Mouse (Mus musculus) layer of hippocampus, postnatal 25 days (tissue): ENCODE results near the gene Il6ra. TPM values are rescaled to one million over a fixed set of nuclear protein-coding genes. Genes with fewer than 3 reads are reported as not detected.
"Not testable (repeated sequence)": the region's sequence is repeated elsewhere in the genome, so short reads cannot be mapped to it uniquely, and the experiment has no call there.

ENCODE experiments used
- DNase-seq, 2 experiments: peaks; one replicate each; pipeline ENCODE4 v3.0.0; 2022; ENCODE audit warnings: mixed read lengths in 2 of 2, low spot score in 1 of 2; ENCODE audit errors: extremely low spot score in 1 of 2
- total RNA-seq, 2 experiments: library from RNA; stranded (reverse); gene quantifications; 2 replicates each; pipeline ENCODE4 v1.2.3; 2021

The Il6ra gene
- total RNA-seq, 2 experiments from 2014 or later, result 4.9 to 5.6 TPM

DNA sequence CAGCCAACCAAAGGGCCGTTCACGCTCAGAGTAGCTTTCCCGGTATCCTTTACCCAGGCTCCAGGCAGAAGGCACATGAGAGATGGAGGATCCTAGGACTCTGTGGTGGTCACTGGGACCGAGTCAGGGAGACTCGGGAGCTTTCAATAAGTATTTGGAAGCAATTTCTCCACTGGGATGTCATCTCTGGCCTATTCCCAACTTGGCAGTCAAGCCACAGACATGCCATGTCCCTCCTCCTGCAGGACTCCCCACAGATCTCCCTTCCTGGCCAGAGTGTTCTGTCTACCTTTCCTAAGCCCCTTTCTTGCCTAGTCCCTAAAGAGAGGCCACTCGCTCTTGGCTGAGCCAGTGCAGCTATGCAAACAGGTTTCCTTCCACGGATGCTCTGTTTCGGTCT is 35.9 kb downstream of the Il6ra start:
- no peak for DNase-seq

DNA sequence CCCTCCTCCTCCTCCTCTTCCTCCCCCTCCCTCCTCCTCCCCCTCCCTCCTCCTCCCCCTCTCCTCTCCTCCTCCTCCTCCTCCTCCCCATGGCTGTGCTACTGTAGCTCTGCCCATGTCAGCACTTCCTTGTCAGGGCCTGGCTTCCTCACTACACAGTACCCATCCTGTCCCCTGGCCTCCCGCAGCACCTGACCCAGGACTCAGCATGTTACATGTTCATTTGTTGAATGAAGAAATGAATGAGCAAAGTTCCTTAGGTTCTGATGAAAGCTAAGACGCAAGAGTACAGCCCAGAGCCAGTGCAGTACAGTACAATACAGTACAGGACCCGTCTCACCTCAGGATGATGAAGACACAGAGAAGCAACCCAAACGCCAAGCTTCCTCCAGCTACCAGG is 36.5 kb downstream of the Il6ra start:
- DNase-seq, result no peak

GRCm38 (mm10) chr3:89875781-89876180 is 37.2 kb downstream of the Il6ra start:
- no peak for DNase-seq

- DNase-seq, result no peak
Measured at GRCm38 (mm10) chr3:89875021-89875420, 38.0 kb downstream of the Il6ra start.

DNA sequence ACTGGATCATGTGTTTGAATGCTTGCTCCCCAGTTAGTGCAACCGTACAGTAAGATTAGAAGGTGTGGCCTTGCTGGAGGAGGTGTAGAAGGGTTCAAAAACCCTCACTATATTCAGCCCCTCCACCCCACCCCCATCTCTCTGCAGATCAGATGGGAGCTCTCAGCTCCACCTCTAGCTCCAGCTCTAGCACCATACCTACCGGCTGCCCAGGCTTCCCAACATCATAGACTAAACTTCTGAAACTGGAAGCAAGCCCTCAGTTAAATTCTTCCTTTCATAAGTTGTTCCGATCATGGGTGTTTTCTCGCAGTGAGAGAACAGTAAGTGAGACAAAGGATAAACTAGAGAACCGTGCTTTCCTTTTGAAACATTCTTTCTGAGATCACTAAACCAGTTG is 38.9 kb downstream of the Il6ra start:
- no peak for DNase-seq

DNA sequence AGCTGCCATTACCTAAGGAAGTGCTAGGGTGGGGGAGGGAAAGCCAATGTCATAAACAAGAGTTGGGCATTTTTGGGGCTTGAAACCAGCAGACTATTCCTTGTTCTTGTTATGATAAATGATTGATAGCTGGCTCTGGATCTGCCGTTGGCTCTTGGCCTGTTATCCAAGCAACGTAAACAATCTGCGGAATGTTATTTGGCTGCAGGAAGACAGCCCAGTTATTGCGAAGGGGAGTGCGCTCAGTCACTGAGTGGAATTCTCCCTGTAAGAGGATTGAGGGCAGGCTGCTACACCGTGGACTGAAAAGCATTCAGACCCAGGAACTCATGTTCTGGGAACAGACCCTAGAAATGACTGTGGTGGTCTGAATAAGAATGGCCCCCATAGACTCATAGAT is 40.3 kb downstream of the Il6ra start:
- DNase-seq, result no peak

DNA sequence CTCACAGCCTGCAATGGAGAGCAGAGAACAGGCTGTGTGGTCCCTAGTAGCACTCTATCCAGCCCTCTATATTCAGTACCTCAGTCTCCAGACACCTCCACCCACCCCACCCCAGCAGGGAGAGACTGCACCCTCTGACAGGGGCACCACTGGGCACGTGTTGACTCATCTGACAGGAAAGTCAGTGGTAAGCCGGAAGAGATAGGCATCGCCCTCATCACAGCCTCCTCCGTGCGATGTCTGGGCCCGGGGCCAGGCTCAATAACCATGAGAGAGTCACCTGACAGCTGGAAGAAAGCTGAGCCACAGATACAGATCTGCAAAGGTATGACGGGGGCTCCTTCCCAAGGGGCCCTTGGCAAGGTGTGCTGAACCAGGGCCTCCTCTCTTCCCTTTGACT is 40.8 kb downstream of the Il6ra start:
- no peak for DNase-seq

- DNase-seq, result no peak
Measured at GRCm38 (mm10) chr3:89871339-89871914, 41.6 kb downstream of the Il6ra start.

GRCm38 (mm10) chr3:89870472-89871271 is 42.3 kb downstream of the Il6ra start:
- no peak for DNase-seq

DNA sequence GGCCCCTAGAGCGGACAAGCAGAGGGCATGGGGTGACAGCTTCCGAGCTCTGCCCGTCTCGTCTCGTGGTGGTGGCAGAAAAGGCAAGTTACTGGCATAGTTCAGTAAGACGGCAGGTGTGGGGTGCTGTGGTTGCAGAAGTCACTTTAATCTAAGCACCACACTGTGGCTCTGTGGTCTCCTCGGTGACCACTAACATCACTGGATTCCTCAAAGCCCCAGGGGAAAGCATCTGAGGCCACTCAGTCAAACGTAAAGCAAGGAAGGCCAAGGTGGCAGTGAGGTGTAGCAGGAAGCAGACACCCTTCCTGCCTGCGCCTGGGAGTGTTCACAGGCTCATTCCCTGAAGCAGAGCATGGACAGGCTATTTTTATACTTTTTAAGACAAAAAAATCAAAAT is 43.4 kb downstream of the Il6ra start:
- no peak for DNase-seq

DNA sequence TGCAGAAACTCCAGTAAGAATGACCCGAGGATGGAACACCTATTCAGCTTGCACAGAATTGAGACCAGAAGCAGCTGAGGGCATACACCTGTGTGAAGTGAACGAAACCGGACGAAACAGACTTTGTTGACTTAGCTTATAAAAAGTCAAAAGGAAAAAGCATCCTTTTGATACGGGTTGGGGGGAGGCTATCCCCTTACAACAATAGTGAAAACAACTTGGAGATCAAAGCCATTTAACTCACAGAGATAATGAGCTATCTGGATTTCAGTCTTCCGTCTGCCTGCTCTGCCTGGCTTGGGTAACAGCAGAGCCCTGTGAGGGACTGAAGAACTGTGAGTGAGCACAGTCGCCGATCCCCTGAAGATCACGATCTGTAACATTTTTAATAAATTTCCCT is 44.0 kb downstream of the Il6ra start:
- no peak for DNase-seq

DNA sequence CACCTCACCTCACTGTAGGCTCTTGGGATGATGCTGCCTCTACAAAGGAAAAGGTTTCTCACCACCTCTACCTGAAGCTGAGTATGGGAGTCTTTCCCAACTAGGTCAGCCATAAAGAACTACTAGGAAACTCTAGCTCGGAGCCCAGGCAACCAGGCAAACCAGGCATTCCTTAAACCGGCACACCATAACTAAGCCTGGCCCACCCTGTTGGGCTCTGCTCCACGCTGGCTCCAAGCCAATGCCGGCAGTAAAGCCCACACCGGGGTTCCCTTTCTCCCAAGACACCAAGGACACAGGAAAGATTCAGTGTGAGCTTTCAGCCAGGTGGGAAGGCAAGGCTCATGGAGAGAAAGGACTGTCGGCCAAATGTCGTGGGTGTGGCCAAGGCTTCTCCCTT is 44.6 kb downstream of the Il6ra start:
- no peak for DNase-seq

- DNase-seq, result no peak
Measured at GRCm38 (mm10) chr3:89867651-89868050, 45.3 kb downstream of the Il6ra start.

DNA sequence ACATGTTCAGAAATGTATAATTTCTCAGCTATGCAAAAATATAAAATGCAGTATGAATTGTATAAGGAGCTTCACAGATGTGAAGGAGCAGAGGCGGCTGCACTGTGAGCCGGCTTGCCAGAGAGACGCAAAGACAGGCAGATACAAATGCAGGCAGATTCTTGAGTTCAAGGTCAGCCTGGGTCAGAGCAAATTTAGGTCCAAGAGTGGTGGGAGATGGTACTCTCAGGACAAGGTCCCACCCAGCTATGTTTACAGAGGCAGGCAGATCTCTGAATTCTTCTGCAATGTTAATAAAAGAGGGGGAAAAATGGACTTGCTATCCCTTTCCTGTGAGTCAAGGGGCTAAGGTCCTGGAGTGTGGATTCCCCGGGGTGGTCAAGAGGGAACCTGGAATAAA is 47.2 kb downstream of the Il6ra start:
- no peak for DNase-seq

DNA sequence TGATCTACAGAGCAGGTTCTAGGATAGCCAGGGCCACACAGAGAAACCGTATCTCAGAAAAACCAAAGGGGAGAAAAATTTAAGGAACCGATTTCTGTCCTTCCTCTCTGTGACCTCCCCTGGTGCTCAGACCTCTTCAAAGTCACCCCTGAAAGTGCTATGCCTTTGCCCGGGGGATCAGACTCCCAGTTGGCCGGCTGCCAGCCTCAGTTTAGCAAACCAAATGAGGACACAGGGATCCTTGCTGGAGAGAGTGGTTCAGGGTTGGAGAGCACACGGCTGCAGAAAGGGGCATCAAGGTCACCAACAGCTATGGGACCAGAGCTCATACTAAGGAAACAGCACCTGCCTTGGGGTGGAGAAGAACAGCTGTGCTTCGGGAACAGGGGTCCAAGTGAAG is 48.0 kb downstream of the Il6ra start:
- DNase-seq, result no peak

- DNase-seq, result no peak
Measured at GRCm38 (mm10) chr3:89863716-89864509, 49.1 kb downstream of the Il6ra start.

DNA sequence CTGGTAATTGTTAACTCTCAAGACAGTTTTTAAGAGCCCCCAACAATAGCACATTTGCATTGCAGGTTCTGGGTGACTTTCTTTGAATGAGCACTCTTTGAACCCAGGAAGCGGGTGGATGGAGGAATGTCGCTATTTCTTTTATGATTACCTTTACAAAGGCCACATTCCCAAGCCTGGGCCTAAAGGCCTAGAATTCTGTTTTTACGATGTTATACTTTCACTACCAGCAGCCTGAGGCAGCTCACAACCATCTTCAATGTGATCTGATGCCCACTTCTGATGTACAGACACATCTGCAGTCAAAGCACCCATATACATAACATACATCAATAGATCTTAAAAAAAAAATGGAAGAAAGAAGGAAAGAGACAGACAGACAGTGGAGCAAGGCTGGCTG is 49.7 kb downstream of the Il6ra start:
- DNase-seq, result not testable (repeated sequence)

- no peak for DNase-seq
Measured at GRCm38 (mm10) chr3:89862182-89862761, 50.7 kb downstream of the Il6ra start.

DNA sequence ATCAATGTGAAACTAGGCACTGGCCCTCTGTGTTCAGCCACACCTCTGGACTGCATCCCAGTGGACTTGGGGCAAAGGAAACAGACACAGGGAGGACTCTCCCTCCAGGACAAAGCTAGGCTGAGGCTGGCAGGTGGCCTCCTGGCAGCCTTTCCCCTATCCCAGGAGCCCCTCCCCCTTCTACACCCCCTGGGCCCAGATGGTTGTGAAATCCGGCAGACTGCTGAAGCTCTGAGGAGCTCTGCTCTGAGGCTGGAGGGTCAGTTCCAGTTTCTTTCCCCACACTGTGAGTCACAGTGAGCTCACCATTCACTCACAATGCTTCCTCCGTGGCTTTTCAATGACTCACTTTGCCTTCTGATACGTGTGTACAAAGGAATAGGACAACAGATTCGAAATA is 51.9 kb downstream of the Il6ra start:
- DNase-seq, result peak; percentile 25 to 33

- no peak for DNase-seq
Measured at GRCm38 (mm10) chr3:89860343-89860742, 52.7 kb downstream of the Il6ra start.

DNA sequence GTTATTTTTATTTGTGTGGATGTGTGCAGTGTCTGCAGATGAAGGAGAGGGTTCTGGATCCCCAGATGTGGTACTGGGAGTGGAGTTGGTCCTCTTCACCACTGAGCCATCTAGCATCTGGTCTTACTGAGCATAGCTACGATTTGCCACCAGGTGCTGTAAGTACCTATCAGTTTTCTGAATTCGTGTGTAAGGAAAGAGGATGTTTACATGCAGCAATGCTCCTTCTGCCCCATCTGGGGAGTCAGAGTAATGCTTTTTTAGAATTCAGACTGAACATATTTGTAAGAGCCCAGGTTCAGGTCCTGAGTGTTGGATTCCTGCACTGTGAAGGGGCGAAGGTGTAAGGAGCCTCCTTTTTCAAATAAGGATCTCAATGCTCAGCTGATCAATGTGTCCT is 53.1 kb downstream of the Il6ra start:
- no peak for DNase-seq
